Mouse (Mus musculus): ENCODE measurements around the gene Eif6.

Eif6 gene

DNA sequence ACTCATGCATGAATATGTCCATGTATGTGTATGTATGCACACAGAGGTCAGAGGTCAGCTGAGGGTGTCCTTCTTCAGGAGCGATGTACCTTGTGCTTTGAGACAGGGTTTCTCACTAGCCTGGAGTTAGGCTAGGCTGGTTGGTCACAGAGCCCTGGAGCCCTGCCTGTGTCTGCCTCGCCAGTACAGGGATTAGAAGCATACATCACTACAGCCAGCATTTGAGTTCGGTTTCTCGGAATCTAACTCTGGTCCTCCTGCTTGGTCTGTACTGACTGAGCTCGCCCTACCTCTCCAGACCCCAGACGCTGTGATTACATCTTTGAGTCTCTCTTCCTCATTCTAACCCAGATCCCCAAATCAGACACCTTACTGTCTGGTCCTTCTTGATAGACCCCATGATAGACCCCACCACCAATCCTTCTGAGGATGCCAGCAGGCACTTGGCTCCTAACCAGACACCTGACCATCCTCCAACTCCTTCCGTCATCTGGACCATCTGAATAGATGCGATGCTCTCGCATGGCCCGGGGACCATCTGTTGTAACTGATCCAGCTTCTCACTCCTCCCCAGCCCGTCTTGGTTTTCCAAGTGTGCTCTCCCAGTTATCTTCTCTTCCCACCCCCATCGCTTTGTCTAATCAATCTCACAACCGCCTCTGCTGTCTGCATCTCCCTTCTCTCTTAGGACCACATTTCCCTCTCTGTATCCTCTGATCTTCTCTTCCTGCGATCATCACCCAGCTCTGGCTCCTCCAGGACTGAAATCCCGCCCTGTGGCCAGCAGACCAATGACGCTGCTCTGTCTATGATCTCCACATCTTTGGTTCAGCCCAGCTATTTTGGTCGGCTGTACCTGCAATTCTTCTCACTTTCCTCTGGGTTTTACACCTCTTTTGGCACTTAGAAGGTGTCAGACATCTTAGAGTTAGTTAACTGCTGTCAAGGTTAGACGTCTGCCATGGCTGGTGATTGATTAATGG is 38.5 kb downstream of the Eif6 start:
- in situ Hi-C loops (cut with MboI, MseI): loop anchor here in 1 of 2 experiments (25.0 kb wide), 1 partner anchor 301 kb away; no protein-coding TSS in a partner anchor

DNA sequence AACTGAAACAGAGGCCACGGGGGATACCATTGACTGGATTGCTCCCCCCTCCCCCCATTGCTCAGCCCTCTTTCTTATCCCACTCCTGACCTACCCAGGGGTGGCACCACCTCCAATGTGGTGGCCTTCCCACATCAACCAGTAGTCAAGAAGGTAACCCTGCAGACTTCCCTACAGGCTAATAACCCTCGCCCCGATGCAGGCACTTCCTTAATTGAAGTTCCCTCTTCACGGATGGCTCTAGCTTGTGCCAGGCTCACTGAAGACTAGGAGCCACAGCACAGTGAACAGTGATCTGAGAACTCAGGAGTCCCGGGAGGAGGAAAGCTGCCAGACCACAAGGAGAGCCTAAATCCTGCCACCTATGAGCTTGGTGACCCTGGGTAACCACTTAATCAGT is 39.8 kb downstream of the Eif6 start:
- in situ Hi-C loops (cut with MboI, MseI): loop anchor here in 1 of 2 experiments (25.0 kb wide), 1 partner anchor 300 kb away; no protein-coding TSS in a partner anchor

DNA sequence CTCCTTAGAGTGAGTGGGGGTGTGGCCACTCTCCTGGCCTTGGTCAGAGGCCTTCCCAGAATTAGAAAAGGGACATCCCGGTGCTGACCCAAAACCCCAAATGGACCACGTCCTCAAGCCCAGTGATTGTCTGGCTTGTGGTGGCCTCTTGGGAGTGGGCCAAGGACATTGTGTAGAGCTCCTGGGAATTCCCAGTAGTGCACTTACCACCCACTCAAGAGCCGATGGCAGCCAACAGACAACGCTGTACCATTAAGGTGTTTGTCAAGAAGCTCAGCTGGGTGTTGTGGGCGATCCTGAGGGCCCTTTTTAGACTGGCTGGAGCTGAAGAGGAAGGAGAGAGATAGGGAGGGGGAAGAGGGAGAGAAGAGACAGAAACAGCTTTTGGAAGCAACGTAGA is 42.2 kb downstream of the Eif6 start:
- in situ Hi-C loops (cut with MboI, MseI): loop anchor here in 1 of 2 experiments (25.0 kb wide), 1 partner anchor 297 kb away; no protein-coding TSS in a partner anchor

DNA sequence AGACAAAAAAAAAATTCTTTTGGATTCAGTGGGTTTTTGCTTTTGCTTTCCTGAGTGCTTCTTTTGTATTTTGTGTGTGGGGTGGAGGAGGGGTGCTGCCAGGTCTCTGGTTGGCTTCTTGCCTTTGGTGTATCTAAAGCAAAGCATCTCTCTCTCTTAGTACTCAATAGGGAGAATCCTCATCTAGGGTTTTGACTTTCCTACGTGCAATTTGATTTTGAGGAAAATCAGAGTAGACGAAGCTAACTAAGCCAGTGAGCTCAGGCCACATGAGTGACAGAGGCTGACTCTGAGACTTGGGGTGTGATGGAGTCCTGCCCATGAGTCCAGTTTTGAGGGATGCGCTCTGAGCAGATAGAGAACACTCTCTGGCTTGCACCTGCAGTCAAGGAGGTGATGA is 47.2 kb downstream of the Eif6 start:
- in situ Hi-C loops (cut with MboI, MseI): loop anchor here (10.0 to 25.0 kb wide), 2 partner anchors 292 to 1525 kb away; partner anchors contain the start of gene Bpifb9a (in 1 of the 2)

DNA sequence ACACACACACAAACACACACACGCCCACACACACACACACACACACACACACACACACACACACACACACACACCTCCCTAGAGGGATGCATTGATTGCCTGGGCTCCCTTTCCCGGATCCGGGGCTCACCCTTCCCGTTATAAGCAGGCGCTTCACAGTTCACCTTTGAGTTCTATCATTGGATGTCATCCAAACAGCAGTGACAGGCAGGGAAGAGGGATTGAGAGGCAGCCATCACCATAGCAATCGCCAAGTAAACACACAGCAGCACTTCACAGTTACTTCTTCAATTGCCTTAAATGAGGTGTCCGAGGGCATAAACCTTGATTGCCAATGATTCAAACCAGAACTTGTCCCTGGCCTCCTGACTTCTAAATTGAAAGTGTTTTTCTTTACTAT is 47.7 kb downstream of the Eif6 start:
- in situ Hi-C loops (cut with MboI, MseI): loop anchor here (10.0 to 25.0 kb wide), 2 partner anchors 292 to 1524 kb away; partner anchors contain the start of gene Bpifb9a (in 1 of the 2)

DNA sequence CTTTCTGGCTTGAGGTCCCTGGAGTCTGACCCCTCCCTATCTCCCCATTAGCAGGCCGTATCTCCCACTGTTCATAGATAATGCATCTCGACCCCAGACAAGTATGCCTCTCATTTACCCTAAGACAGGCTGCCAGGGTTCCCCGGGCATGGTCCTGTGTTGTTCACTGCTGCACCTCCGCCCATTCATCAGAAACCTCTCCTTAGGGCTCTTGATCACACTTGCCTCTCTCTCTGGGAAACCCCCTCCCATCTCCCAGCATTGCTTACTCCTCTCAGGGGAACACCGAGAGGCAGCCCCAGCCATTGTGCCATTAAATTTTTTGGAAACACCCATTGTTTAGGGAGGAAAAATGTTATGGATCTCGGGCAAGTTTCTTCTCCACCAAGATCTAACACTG is 48.7 kb downstream of the Eif6 start:
- in situ Hi-C loops (cut with MboI, MseI): loop anchor here (10.0 to 25.0 kb wide), 2 partner anchors 291 to 1523 kb away; partner anchors contain the start of gene Bpifb9a (in 1 of the 2)

DNA sequence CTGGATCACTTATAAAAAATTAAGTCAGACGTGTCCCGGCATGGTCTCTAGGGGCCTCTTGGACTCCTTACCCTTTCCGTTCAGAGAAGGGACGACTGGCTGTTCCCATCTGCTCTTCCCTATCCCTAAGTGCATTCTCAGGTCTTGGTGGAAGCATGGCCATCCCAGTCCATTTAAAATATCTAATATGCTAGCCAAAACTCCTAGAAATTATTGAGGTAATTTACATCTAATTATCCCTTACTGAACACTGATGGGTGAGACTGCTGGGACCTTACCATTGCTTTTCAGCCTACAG is 49.1 kb downstream of the Eif6 start:
- in situ Hi-C loops (cut with MboI, MseI): loop anchor here (10.0 to 25.0 kb wide), 2 partner anchors 290 to 1523 kb away; partner anchors contain the start of gene Bpifb9a (in 1 of the 2)

DNA sequence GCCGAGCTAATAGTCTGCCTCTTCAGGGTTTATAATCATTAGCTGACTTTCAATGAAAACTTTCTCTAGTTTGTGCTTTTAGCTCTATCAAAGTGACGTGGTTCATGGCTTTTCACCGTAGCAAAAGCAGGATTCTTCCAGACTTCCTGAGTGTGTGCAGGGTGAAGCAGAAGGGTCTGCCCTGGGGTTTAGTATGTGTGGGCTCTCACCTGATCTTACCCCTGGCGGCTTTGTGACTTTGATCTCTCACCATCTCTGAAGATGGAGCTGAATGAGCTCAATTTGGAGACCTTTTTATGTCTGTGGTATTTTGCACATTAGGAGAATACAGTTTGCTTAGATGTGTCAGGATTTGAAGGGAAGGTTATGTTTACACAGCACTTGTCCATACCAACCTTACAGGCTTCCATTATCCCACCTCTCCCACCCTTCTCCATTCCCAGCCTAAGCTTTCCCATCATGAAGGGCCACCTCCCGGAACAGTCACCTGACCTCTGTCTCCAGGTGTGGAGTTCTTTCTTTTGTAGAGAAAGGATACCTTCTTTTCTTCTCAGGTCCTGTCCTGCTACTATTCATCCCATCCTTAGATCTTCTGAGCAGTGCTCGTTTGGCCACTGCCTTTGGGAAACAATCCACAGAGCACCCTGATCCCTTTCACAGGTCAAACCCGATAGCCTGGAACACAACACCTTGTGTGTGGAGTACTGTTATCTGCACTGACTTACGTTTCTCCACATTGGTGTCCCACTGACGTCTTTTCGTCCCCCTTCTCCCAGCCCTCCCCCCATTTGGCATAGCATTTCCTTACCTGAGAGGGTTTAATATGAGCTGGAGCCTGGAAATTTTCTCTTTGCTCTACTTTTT is 49.7 kb downstream of the Eif6 start:
- in situ Hi-C loops (cut with MboI, MseI): loop anchor here (10.0 to 25.0 kb wide), 2 partner anchors 290 to 1522 kb away; partner anchors contain the start of gene Bpifb9a (in 1 of the 2)

DNA sequence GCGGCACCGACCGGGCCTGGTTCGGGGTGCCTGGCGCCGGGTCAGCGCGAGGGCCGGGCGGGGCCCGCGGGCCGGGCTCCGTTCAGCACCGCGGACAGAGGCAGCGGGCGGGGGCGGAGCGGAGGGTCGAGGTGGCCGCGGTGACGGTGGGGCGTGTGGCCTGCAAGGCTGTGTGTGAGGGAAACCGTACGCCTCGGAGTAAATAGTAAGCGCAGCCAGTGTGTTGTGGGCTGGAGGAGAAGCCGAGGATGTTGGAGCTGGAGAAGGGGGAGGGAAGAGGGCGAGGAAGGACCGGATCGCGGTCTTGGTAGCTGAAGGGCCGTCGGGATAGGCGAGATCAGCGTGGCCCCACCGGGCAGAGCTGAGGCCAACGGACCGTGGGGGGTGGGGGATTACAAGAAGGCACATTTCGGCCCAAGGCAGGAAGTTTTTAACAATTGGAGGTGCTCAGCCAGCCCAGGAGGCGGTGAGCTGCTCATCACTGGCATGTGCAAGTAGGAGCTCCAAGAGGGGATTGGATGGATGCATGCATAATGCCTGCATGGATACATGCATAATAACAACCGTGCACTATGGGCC is 51.0 kb downstream of the Eif6 start:
- in situ Hi-C loops (cut with MboI, MseI): loop anchor here (10.0 to 25.0 kb wide), 2 partner anchors 288 to 1521 kb away; partner anchors contain the start of gene Bpifb9a (in 1 of the 2)

DNA sequence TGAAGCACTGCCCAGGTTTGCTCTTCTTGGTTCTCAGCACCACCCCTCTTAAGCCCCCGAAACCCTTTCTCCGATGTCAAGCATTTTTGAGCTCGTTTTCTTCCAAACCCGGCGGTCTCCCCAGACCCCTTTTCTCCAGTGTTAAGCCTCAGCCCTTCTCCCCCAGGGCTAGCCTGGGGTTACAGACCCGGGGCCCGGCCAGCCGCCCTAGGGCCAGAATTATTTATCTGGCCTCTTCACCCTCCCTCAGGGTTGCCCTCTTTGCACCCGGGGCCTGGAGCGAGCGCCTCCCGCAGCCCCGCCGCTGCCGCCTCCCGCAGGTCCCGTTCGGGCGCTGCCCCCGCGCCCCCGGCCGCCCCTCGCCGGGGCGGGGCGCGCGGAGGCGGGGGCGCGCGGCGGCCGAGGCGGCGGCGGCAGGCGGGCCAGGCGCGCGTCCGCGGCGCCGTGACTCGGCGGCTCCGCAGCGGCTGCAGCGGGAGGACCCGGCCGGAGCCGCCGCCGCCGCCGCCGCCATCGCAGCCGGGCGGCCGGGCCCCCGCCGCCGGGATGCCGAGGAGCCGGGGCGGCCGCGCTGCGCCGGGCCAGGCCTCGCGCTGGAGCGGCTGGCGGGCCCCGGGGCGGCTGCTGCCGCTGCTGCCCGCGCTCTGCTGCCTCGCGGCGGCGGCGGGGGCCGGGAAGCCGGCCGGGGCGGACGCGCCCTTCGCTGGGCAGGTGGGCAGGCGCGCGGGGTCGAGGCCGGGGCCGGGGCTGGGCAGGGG is 51.6 kb downstream of the Eif6 start, which contains the start of gene Mmp24:
Mmp24 (plus strand) TSS at position 416 of the 758 bp plus-strand sequence.
- in situ Hi-C loops (cut with MboI, MseI): loop anchor here (10.0 to 25.0 kb wide), 3 partner anchors 263 to 1520 kb away; partner anchors contain the start of genes Acss2 (in 1 of the 2), Bpifb9a (in 1 of the 2) and Ggt7 (in 1 of the 2)

DNA sequence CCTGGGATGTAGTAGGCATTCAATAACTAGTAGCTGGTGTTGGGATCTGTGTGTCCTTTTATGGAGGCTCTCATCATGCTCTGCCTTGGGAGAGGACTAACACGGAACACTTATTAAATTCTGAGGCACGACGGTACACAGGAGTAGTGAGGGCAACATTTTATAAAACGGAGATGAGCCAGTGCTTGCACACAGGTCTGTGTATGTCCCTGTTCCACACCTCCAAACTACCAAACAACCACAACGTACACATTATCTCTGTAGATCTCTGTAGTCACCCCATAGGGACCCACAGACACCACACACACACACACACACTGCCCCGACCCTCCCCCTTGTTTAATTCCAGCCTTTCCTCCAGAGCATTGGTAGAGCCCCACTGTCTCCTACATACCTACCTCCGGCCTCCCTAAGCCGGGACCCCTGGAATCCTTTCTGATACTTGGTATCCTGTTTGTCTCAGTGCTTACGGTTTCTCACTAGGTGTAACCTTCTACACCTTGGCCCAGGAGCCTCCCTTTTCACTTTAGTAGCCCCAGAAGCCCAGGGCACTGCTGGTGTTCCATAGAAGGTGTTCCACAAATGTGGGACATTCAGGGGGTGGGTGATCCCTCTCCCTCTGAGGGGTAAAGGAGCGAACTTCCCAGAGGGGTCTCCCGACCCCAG is 52.3 kb downstream of the Eif6 start:
- in situ Hi-C loops (cut with MboI, MseI): loop anchor here in 1 of 2 experiments (10.0 to 25.0 kb wide), 2 partner anchors 262 to 1520 kb away; partner anchors contain the start of genes Acss2, Bpifb9a and Ggt7

DNA sequence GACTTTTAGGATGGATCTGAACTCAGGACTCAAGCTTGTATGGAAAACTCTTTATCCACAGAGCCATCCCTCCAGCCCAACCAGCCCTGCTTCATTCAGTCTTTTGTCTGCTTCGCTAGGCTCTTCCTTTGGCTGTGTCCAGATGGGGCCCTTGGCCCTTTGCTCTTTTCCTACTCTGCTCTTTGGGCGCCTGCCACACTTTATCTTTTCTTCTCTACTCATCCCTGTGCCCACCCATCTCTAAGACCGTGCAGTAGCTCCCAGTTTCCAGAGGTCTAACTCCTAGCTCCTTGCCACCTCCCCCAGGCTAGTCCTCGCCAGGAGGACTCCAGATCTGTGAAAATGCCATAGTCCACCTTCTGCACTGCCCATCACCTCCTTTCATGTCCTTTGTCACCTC is 53.1 kb downstream of the Eif6 start:
- in situ Hi-C loops (cut with MboI, MseI): loop anchor here in 1 of 2 experiments (10.0 to 25.0 kb wide), 2 partner anchors 261 to 1519 kb away; partner anchors contain the start of genes Acss2, Bpifb9a and Ggt7

Measured in T-helper 17 cell (primary cell).